Mouse (Mus musculus) CH12.LX (cell line): ENCODE measurements around the gene Rrp15. TPM values are rescaled to one million over a fixed set of nuclear protein-coding genes. Genes with fewer than 3 reads are reported as not detected.

ENCODE experiments used
- DNase-seq: peaks from one replicate; pipeline ENCODE4 v3.0.0-alpha.2; 2013; ENCODE audit errors: extremely low read depth
- H3K27ac ChIP-seq: 2 replicates; pipeline ENCODE4 v1.5.1; 2012; ENCODE audit warnings: low read depth, mild to moderate bottlenecking, control low read depth, moderate library complexity; ENCODE audit not compliant: insufficient read depth
- H3K27me3 ChIP-seq: replicated peaks from 2 replicates; pipeline ENCODE3; 2012; ENCODE audit warnings: inconsistent platforms
- H3K36me3 ChIP-seq, 2 experiments: replicated peaks in 1 of 2; 2 replicates each; pipeline versions ENCODE3 to v1.6.1; 2012; ENCODE audit warnings: inconsistent platforms in 1 of 2, low read length in 1 of 2, mild to moderate bottlenecking in 1 of 2, mixed read lengths in 1 of 2, moderate library complexity in 1 of 2; ENCODE audit not compliant: control insufficient read depth in 1 of 2, insufficient read depth in 1 of 2
- H3K4me1 ChIP-seq, 2 experiments: 2 replicates each; pipeline ENCODE4 v1.6.1; 2012; ENCODE audit warnings: inconsistent platforms in 1 of 2, moderate library complexity in 1 of 2; ENCODE audit not compliant: insufficient read depth in 2 of 2, control insufficient read depth in 1 of 2
- H3K4me2 ChIP-seq: 2 replicates; pipeline ENCODE4 v1.6.1; 2012; ENCODE audit warnings: low read depth, mild to moderate bottlenecking, control low read depth; ENCODE audit not compliant: poor library complexity, insufficient read depth, severe bottlenecking
- H3K4me3 ChIP-seq, 3 experiments: fragments of 150-350 bp in 1 of 3; sonication (generic) in 1 of 3; replicated peaks in 1 of 3; 2 replicates each; pipeline versions ENCODE3 to v1.5.1; 2011 to 2012; ENCODE audit warnings: low read depth in 2 of 3, low read length in 2 of 3, mild to moderate bottlenecking in 2 of 3, moderate library complexity in 2 of 3, control low read depth in 1 of 3, improper control_type of control experiment in 1 of 3, inconsistent platforms in 1 of 3, mixed read lengths in 1 of 3; ENCODE audit not compliant: poor library complexity in 1 of 3
- H3K79me2 ChIP-seq: replicated peaks from 2 replicates; pipeline ENCODE4 v1.6.1; 2012; ENCODE audit warnings: mild to moderate bottlenecking, moderate library complexity; ENCODE audit not compliant: control insufficient read depth, poor library complexity, insufficient read depth, severe bottlenecking; ENCODE audit errors: extremely low read depth
- H3K9ac ChIP-seq: 2 replicates; pipeline ENCODE4 v1.6.1; 2012; ENCODE audit warnings: low read depth, mild to moderate bottlenecking, control low read depth, moderate library complexity; ENCODE audit not compliant: insufficient read depth
- H3K9me3 ChIP-seq: replicated peaks from 2 replicates; pipeline ENCODE3; 2012; ENCODE audit warnings: low read length, inconsistent platforms, mixed read lengths
- BHLHE40 ChIP-seq: IDR thresholded peaks from 2 replicates; pipeline ENCODE4 v1.6.1; 2011; ENCODE audit warnings: mild to moderate bottlenecking, low read depth, low read length, improper control_type of control experiment
- CHD2 ChIP-seq: IDR thresholded peaks from 2 replicates; pipeline ENCODE4 v1.6.1; 2011; ENCODE audit warnings: low read length, improper control_type of control experiment
- EP300 ChIP-seq: IDR thresholded peaks from 2 replicates; pipeline ENCODE4 v1.6.1; 2011; ENCODE audit warnings: low read length, improper control_type of control experiment
- ETS1 ChIP-seq: conservative IDR thresholded peaks from 2 replicates; pipeline ENCODE4 v1.6.1; 2012; ENCODE audit warnings: low read depth, mild to moderate bottlenecking, inconsistent platforms, low read length, improper control_type of control experiment, moderate library complexity
- GABPA ChIP-seq: IDR thresholded peaks from 2 replicates; pipeline ENCODE4 v1.6.1; 2012; ENCODE audit warnings: low read depth, low read length, improper control_type of control experiment, inconsistent platforms; ENCODE audit not compliant: insufficient replicate concordance
- IRF4 ChIP-seq: IDR thresholded peaks from 2 replicates; pipeline ENCODE4 v1.6.1; 2014; ENCODE audit warnings: low read depth, mild to moderate bottlenecking, inconsistent platforms, low read length, improper control_type of control experiment
- MAX ChIP-seq: IDR thresholded peaks from 2 replicates; pipeline ENCODE4 v1.6.1; 2011; ENCODE audit warnings: low read length, improper control_type of control experiment
- MYC ChIP-seq: IDR thresholded peaks from 2 replicates; pipeline ENCODE4 v1.6.1; 2011; ENCODE audit warnings: low read depth, mild to moderate bottlenecking, improper control_type of control experiment, low read length
- NELFE ChIP-seq: IDR thresholded peaks from 2 replicates; pipeline ENCODE4 v1.6.1; 2011; ENCODE audit warnings: low read depth, low read length, improper control_type of control experiment
- NRF1 ChIP-seq: IDR thresholded peaks from 2 replicates; pipeline ENCODE4 v1.6.1; 2014; ENCODE audit warnings: low read depth, mild to moderate bottlenecking, inconsistent platforms, low read length, improper control_type of control experiment, moderate library complexity
- PAX5 ChIP-seq: IDR thresholded peaks from 2 replicates; pipeline ENCODE4 v1.6.1; 2012; ENCODE audit warnings: low read length, inconsistent platforms, mixed read lengths
- POLR2A ChIP-seq: IDR thresholded peaks from 2 replicates; pipeline ENCODE4 v1.6.1; 2011; ENCODE audit warnings: low read depth, mild to moderate bottlenecking, improper control_type of control experiment, low read length
- TBP ChIP-seq: conservative IDR thresholded peaks from 2 replicates; pipeline ENCODE4 v1.6.1; 2011; ENCODE audit warnings: low read depth, low read length, improper control_type of control experiment
- UBTF ChIP-seq: IDR thresholded peaks from 2 replicates; pipeline ENCODE4 v1.6.1; 2012; ENCODE audit warnings: low read depth, mild to moderate bottlenecking, inconsistent platforms, low read length, improper control_type of control experiment, moderate library complexity
- USF1 ChIP-seq: IDR thresholded peaks from 2 replicates; pipeline ENCODE4 v1.6.1; 2014; ENCODE audit warnings: low read depth, mild to moderate bottlenecking, inconsistent platforms, low read length, improper control_type of control experiment
- USF2 ChIP-seq: conservative IDR thresholded peaks from 2 replicates; pipeline ENCODE4 v1.6.1; 2011; ENCODE audit warnings: low read depth, low read length, improper control_type of control experiment
- ZC3H11A ChIP-seq: IDR thresholded peaks from 2 replicates; pipeline ENCODE4 v1.6.1; 2012; ENCODE audit warnings: low read depth, mild to moderate bottlenecking, inconsistent platforms, low read length, improper control_type of control experiment
- ZKSCAN1 ChIP-seq: IDR thresholded peaks from 2 replicates; pipeline ENCODE4 v1.6.1; 2012; ENCODE audit warnings: low read depth, inconsistent platforms, low read length, improper control_type of control experiment, borderline replicate concordance
- ZNF384 ChIP-seq: IDR thresholded peaks from 2 replicates; pipeline ENCODE4 v1.6.1; 2012; ENCODE audit warnings: low read depth, low read length, improper control_type of control experiment, inconsistent platforms
- dilution Hi-C: fragments of 300-500 bp; cut with MboI; formaldehyde crosslinking; loops from 2 replicates; pipeline ENCODE4 v1.14.3; 2020; ENCODE audit warnings: low sequenced_read_pairs; ENCODE audit not compliant: extremely low pct_unique_long_range_greater_than_20kb, extremely low pct_ligation_motif_present
- in situ Hi-C: fragments of 300-500 bp; cut with MboI; formaldehyde crosslinking; loops from 3 replicates; pipeline ENCODE4 v1.14.3; 2019; ENCODE audit warnings: low sequenced_read_pairs, low pct_ligation_motif_present, low pct_unique_long_range_greater_than_20kb, mixed read lengths
- polyA plus RNA-seq: library from polyadenylated mRNA; unstranded; fragments of >175 nt; gene quantifications from 2 replicates; pipeline ENCODE4 v1.2.1, GENCODE M21; 2012; ENCODE audit warnings: low read depth; ENCODE audit not compliant: insufficient read length
- total RNA-seq, 2 experiments: library from RNA; depleted of rRNA; stranded (reverse); fragments of 300-350 nt in 1 of 2; fragments of >200 nt in 1 of 2; gene quantifications; 2 replicates each; pipeline ENCODE4 v1.2.3; 2012 to 2014

Gene Rrp15
- total and polyA plus RNA-seq, 3 experiments = 83.8 to 176 (median 172) TPM

DNA sequence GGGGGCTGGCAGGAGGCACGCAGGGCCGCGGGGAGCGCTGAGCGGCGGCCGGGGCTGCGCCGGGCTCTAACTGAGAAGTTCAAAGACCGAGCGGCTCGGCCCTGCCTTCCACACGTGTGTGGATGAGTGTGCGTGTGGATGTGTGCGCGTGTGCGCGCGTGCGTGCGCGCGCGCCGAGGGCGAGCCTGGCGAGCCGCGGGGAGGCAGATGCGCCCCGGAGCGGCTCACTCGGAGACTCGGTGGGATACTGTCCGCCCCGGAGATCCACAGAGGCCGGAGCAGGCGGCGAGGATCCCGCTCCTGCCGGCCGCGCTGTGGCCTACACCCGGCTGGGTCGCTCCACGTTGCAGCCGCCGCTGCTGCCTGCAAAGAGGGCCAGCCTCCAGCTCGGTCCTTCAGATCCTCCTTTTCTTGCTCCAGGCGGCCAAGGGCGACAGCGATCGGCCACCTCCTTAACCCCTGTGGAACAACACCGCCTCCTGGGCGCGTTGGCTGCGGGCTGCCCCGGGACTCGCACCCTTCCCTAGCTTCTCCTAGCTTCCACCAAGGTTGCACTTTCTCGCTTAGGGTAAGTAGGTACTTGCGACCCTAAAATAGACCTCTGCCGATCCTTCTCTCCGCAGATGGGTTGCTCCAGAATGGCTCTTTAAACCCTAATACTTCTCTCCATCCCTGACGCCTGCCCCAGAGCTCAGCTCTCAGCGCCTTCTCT lies 43.8 kb downstream of the Rrp15 start:
- Histone ChIP-seq H3K36me3 (peaks cover 0 to 8% of the 10 kb centered on the region in 2 experiments), H3K4me2 (peak overlapping the region; percentile 86; the same call in 1 of the 2 replicates), H3K27ac (no peak overlapping the region), H3K4me1 (peaks cover 0 to 15% of the 10 kb centered on the region in 2 experiments; a peak in 2 of 4 replicates), H3K9me3 (peaks cover 7% of the 10 kb centered on the region), H3K79me2 (no peaks in the 10 kb centered on the region), H3K9ac (no peak overlapping the region), H3K27me3 (no peaks in the 10 kb centered on the region), H3K4me3 (peak overlapping the region in 1 of 3 experiments; percentile 32)
- no peak for DNase-seq
- in situ Hi-C loops (loop anchor here (25.0 kb wide), 1 partner anchor 1018 kb away; no protein-coding TSS in a partner anchor), dilution Hi-C loops (no loop called here)
- TF ChIP-seq GABPA (no peak), NRF1 (0 out of 2 replicates have a peak, but pooled peaks have one; percentile 10)

DNA sequence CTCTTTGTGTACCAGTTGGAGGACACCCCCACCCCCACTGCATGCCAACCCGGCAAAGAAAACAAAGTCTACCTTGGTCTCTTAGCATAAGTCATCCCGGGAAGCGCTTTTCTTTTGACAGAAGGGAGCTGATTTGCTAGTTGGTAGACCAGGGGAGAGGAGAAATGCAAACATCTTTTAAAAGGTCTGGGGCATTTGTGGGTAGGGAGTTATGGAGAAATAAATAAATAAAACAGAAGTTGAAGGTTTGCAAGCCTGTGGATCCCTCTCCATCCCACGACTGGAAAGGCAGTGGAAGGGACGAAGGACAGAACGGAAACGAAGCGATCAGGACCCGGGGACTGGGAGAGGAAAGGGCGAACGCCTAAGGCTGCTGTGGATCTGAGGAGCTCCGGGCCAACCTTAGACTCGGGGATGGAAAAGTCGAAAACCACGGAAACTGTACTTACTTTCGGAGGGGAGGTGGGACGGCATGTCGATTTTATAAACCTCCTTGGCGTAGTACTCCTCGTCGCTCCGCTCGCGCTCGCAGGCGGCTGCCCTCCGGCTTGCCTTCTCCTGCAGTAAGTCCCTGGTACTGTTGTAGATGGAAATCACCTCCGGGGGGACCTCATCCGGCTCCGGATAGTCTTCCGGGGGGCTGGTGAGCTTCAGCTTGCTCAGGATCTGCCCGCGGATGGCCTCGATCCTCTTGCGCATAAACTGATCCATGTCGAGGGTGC lies 45.0 kb downstream of the Rrp15 start:
- DNase-seq = no peak
- Histone ChIP-seq H3K9ac (no peak overlapping the region), H3K79me2 (no peaks in the 10 kb centered on the region), H3K4me1 (peaks cover 0 to 15% of the 10 kb centered on the region in 2 experiments; a peak in 2 of 4 replicates), H3K4me3 (peak overlapping the region in 1 of 3 experiments; percentile 37), H3K4me2 (peak overlapping the region; percentile 86), H3K9me3 (peaks cover 7% of the 10 kb centered on the region), H3K36me3 (peaks cover 0 to 6% of the 10 kb centered on the region in 2 experiments), H3K27me3 (no peaks in the 10 kb centered on the region), H3K27ac (no peak overlapping the region)
- dilution Hi-C loops = no loop called here
- in situ Hi-C loops = loop anchor here (25.0 kb wide), 1 partner anchor 1017 kb away; no protein-coding TSS in a partner anchor
- TF ChIP-seq UBTF (no peak), MAX (no peak), ZC3H11A (no peak)

DNA sequence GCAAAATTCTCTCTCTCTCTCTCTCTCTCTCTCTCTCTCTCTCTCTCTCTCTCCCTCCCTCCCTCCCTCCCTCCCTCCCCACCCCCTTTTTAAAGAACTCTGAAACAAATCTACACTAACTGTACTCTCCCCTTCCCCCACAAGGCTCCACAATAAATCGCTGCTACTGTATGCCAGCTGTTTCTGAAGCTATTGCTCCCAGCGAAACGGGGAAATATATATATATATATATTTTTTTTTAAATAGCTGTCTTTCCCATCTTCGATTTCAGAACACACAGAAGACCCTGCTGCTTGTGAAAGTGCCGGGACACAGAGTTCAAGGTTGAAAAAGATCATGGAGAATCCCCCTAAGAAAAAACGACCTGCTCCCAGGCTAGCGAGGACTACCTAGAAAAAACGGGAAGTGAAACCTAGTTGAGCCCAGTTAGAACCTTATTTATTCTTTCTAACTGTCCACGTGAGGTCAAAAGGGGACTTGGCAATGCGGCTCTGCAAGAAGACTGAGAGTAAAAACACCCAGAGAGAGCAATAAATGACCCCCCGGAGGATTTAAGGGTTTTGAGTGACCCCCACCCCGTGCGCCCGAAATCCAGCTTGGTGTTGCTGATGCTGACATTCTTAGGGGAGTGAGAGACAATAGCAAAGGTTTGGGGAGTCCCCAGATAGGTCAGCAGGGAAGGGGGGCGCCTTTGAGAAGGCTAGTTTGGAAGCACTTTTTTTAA lies 45.7 kb downstream of the Rrp15 start:
- peaks cover 0 to 6% of the 10 kb centered on the region in 2 experiments for H3K36me3 ChIP-seq
- H3K27me3 ChIP-seq = no peaks in the 10 kb centered on the region
- no peaks in the 10 kb centered on the region for H3K79me2 ChIP-seq
- TF ChIP-seq USF1 (peak; percentile 32), BHLHE40 (peak; percentile 97), MAX (peak; percentile 53), CHD2 (no peak), NRF1 (no peak), IRF4 (peak; percentile 95), ETS1 (0 out of 2 replicates have a peak, but pooled peaks have one; percentile 24), GABPA (no peak), EP300 (peak; percentile 75), PAX5 (no peak), NELFE (no peak), TBP (no peak), USF2 (no peak), POLR2A (no peak), ZKSCAN1 (no peak), MYC (peak; percentile 72; the same call in 1 of the 2 replicates), ZNF384 (no peak; the same call in 1 of the 2 replicates)
- H3K4me1 ChIP-seq = peaks cover 0 to 15% of the 10 kb centered on the region in 2 experiments; a peak in 2 of 4 replicates
- no peak overlapping the region for H3K4me3 ChIP-seq
- H3K4me2 ChIP-seq = peak overlapping the region; percentile 86
- H3K9ac ChIP-seq = no peak overlapping the region
- no peak overlapping the region for H3K27ac ChIP-seq
- dilution Hi-C loops = no loop called here
- H3K9me3 ChIP-seq = peaks cover 7% of the 10 kb centered on the region
- peak; percentile 67 for DNase-seq
- in situ Hi-C loops = loop anchor here (25.0 kb wide), 1 partner anchor 1016 kb away; no protein-coding TSS in a partner anchor
